Mouse (Mus musculus) gastrocnemius, adult 2 months (tissue): Measurements from ENCODE around the gene Gm1113. TPM values are rescaled to one million over a fixed set of nuclear protein-coding genes. Genes with fewer than 3 reads are reported as not detected.

Experiments used
- DNase-seq: peaks from one replicate; pipeline ENCODE4 v3.0.0; 2022
- H3K27ac ChIP-seq: fragments of 200-600 bp; 2 replicates; pipeline ENCODE4 v1.8.1; 2022; ENCODE audit warnings: mild to moderate bottlenecking
- H3K4me3 ChIP-seq: fragments of 200-600 bp; 2 replicates; pipeline ENCODE4 v1.8.1; 2022; ENCODE audit warnings: mild to moderate bottlenecking, moderate library complexity
- CTCF ChIP-seq: fragments of 200-600 bp; IDR thresholded peaks from 2 replicates; pipeline ENCODE4 v1.8.1; 2022; ENCODE audit warnings: antibody characterized with exemption, mild to moderate bottlenecking, moderate library complexity
- intact Hi-C: fragments of 180-260 bp; cut with DNase I; formaldehyde crosslinking; loops from one replicate; pipeline ENCODE4 v1.15.1; 2025
- total RNA-seq, 2 experiments: library from RNA; stranded (reverse); gene quantifications; 2 replicates each; pipeline ENCODE4 v1.2.3; 2021

Gm1113 gene
- total RNA-seq, 2 experiments from 2014 or later, result not detected

DNA sequence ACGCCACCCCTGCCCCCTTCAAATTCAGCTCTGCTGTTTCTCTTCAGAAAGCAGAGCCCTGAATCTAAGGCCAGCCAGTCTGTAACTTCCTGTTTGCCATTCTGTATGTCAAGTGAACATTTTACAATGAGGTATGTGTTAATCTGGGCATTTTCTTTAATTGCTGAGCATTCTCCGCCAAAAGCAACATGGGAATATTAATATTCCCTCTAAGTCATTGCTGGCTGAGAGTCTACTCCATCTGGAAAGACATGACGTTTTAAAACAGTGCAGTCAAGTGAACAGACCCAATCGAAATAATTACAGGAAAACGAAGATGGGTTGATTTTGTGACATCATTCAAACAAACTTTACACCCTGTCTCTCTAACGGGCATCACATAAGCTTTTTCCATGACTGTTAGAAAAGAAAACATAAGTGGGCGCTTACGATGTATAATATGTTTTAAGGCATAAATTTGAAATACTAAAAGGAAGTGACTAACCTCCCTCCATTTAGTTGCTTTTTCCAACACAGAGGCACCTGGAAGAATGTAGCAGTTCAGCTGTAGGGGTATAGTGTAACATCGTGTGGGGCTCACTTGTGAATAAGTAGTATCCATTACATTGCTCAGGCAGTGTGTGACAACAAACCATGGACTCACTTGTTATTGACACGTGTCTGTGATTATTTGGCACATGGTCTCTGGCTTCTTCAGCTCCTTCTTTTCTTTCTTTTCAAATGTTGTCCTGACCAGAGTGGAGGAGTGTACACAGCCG is 26.8 kb downstream of the Gm1113 start:
- intact Hi-C loops, result no loop called here
- no peak for DNase-seq
- no peak overlapping the region for H3K4me3 ChIP-seq
- H3K27ac ChIP-seq, result peak overlapping the region; percentile 35
- no peak for TF ChIP-seq CTCF

DNA sequence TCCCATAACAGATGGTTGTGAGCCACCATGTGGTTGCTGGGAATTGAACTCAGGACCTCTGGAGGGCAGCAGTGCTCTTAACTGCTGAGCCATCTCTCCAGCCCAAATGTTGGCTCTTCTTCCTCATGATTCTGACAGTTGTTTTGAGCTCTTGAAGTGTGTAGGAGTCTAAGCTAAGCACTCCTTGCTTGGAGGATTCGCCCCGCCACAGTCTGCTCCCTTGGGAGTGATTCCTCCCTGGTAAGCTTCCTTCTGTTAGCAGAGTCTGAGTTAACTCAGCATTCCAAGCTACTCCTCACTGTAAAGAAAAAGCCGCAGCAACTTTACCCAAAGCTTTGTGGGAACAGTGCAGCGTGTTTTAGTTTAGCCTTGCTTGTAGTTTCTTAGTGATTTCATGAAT is 29.6 kb downstream of the Gm1113 start:
- Histone ChIP-seq H3K4me3 (no peak overlapping the region), H3K27ac (no peak overlapping the region)
- TF ChIP-seq CTCF, result no peak
- intact Hi-C loops, result no loop called here
- DNase-seq, result no peak

DNA sequence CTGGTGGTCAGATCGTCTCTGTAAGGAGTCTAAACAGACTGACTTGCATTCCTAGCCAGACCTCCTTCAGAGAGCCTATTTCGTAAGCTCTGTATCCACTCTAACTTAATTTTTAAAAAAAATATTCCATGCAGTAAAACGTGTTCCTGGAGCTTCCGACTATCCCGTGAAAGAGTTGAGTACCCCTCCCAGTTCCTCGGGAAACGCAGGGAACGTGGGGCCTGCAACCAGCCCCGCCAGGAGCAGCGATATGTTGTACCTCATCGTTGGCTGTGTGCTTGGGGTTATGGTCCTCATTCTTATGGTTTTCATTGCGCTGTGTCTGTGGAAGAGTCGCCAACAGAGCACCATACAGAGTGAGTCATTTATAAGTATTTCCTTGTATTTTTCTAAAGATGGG is 31.5 kb downstream of the Gm1113 start:
- intact Hi-C loops, result no loop called here
- Histone ChIP-seq H3K27ac (peak overlapping the region; percentile 20; the same call in 1 of the 2 replicates), H3K4me3 (no peak overlapping the region)

DNA sequence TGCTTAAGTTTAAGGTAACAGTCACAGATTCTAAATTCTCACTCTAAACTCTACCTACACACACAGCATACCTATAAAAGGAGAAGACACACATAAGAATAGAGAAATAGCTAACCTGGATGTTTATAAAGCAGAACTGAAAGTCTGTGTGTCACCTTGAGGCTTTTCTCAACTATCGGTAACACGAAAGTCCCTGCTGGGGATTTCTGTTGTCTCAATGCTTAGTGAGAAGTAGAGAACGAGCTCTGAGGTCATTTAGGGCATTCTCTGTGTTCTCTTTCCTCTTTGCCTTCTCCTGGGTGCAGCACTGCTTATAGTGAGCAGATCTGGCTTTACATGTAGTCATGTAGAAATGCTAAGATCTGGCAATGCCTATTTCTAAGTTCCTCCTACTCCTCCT is 34.1 kb downstream of the Gm1113 start:
- Histone ChIP-seq H3K27ac (no peak overlapping the region), H3K4me3 (no peak overlapping the region)
- TF ChIP-seq CTCF, result no peak
- no peak for DNase-seq
- intact Hi-C loops, result no loop called here

More for the DNA sequence above, 31.5 kb downstream of the Gm1113 start:
- DNase-seq, result no peak
- no peak for TF ChIP-seq CTCF

DNA sequence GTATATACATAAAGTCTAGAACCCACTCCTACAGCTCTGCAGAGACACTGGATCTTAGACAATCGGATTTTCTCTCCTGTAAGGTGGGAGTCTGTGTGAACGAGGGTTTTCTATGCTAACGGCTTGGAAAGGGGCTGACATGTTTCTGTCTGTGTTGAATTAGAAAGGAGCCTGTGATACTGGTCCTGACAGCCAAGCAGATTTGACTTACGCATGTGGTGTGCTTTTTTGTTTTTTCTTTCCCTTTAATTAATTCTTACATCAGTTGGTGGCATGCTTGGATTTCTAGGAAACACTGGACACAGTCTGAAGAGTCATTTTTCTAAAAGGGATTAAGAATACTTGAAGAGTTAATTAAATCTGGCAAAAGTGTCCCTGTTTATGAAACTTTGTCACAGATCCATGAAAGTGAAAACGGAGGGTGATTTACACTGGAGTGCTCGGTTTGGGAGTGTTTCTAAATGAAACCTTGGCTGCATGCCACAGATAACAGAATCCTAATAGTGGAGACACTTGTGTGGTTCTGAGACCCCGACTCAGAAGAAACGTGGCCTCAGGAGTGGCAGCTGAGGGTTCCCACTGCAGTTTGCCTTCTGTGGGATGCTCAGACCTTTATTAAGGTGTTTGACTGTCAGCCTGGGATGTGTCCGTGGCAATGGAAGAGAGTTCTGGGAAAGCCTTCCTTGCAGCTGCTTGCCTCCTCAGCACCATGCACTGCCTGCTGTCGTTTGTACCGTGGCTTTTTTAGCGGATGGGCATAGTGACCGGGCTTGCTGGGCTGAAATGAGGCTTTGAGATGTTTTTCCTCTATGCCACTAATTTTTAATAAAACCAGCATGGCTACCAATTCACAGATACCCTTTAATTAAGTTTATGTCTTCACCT is 35.8 kb downstream of the Gm1113 start:
- TF ChIP-seq CTCF, result no peak
- no peak for DNase-seq
- intact Hi-C loops, result no loop called here
- Histone ChIP-seq H3K27ac (no peak overlapping the region), H3K4me3 (no peak overlapping the region)

DNA sequence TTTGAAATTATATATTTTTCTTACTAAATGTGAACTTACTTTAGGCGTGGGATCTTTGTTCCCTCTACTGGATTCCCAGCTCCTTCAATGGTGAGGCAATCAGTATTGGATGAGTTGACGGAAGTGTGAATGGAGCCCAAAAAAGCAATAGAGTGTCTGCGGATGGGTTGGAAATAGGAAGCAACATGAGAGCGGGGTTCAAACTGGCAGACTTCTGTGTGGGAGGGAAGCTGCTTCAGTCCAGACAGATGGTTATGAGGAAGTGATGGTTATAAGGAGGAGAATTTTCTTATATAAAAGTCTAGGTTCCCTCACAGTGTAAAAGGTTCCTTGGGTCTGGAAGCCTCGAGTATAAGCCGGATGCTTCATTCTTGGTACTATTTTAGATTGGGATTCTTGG is 38.6 kb downstream of the Gm1113 start:
- DNase-seq, result no peak
- TF ChIP-seq CTCF, result no peak
- Histone ChIP-seq H3K4me3 (no peak overlapping the region), H3K27ac (no peak overlapping the region)
- intact Hi-C loops, result loop anchor here (5.0 kb wide), 1 partner anchor 52 kb away; no protein-coding TSS in a partner anchor

DNA sequence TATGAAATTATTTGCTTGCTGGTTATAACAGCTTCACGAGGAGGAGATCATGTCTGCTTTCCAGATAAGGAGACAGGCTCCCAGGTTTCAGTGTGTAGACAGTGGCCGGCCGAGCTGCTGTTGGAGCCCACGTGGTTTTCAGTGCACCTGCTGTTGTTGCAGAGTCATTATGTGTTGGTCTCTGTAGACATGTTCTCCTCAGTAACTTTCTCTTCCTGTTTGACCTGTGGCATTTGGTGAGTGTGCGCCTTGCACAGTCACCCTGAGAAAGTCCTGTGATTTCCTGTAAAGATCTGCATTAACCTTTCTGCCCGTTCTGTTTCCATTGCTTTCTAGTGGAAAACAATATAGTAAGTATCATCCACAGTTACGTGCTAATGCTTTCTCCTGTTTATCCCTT is 42.7 kb downstream of the Gm1113 start:
- no peak for DNase-seq
- intact Hi-C loops, result loop anchor here (5.0 kb wide), 1 partner anchor 48 kb away; no protein-coding TSS in a partner anchor

DNA sequence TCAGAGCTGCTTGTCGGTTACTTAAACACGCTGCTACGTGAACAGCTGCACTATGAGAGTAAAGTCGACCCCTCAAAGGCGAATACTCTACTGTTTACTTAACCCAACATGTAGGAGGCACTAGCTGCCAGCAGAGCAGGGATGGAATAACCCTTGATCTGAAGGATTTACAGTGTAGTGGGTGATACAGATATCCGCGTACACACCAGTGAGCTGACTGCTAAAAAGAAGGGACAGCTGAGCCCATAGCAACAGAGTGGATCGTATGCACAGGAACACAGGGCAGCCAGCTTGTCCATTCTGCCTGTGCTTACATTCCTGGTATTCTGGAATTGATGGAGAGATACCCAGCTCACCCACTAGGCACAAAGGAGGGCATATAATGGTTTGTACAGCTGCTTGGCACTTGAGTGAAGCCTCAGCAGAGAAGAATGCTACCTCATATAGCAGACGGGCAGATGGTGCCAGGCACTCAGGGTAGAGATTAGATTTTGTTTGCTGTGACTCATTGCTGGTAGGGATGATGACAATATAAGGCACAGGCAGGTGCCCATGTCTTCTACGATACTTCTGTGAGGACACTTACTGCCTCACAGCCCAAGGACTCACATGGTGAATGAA is 43.9 kb downstream of the Gm1113 start:
- no peak for TF ChIP-seq CTCF
- no peak for DNase-seq
- intact Hi-C loops, result no loop called here
- no peak overlapping the region for H3K4me3 ChIP-seq
- no peak overlapping the region for H3K27ac ChIP-seq

More for the DNA sequence above, 42.7 kb downstream of the Gm1113 start:
- TF ChIP-seq CTCF, result no peak
- Histone ChIP-seq H3K4me3 (no peak overlapping the region), H3K27ac (no peak overlapping the region)

DNA sequence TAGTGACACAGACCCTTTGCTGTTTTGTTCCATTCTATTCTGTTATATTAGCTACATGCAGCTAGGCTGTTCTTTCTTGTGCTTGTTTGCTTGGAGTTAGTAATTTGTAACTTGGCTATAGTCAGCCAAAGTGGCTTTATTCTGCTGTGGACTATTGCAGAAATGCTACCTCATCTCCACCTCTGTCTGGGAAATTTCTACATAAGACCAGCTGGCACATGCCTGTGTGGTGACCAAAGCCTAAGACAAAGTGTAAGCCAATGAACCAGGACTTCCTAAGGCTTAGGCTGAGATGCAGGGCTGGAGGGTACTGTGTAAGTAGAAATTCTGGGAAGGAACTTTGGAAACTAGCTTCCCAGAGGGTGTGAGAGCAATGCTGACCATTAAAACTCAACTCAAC is 49.2 kb downstream of the Gm1113 start:
- no peak overlapping the region for H3K4me3 ChIP-seq
- no peak for DNase-seq
- H3K27ac ChIP-seq, result no peak overlapping the region
- no peak for TF ChIP-seq CTCF
- intact Hi-C loops, result no loop called here

DNA sequence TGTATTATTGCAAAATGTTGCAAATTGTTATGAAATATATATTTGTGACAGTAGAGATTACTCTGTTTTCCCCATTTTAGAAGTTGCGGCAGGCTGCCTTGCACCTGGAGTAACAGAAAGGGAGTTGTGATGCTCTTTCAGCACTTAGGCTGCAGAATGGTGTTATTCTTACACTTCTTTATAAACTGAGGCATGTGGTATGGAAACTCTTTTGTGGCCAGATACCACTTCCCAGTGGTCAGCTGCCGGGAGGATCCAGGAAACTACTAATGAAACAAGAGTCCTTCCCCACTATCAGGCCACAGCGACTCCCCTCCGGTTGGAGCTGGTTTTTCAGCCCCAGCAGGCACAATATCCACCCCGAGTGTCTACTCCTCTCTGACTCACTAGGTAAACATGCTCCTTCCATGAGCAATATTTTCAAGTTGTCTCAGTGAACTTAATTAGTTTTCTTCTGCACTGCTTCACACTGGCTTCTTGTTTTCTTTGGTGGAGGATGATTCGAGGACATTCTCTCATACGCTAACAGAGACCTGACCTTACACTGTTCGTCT is 50.7 kb downstream of the Gm1113 start:
- intact Hi-C loops, result no loop called here
- DNase-seq, result no peak
- no peak for TF ChIP-seq CTCF
- Histone ChIP-seq H3K27ac (peak overlapping the region; percentile 16; the same call in 1 of the 2 replicates), H3K4me3 (no peak overlapping the region)

DNA sequence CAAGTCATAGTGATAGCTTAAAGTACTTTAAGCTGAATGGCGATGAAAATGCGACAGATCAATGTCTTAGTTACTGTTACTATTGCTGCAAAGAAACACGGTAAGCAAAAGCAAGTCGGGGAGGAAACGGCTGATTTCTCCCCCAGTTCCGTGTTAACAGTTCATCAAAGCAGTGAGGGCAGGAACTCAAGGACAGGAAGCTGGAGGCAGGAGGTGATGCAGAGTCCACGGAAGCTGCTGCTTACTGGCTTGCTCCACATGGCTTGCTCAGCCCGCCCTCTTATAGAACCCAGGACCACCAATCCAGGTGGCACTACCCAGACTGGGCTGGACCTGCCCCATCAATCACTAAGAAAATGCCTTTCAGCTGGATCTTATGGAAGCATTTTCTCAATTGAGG is 58.5 kb downstream of the Gm1113 start:
- H3K27ac ChIP-seq, result no peak overlapping the region
- DNase-seq, result no peak
- intact Hi-C loops, result no loop called here
- TF ChIP-seq CTCF, result no peak
- no peak overlapping the region for H3K4me3 ChIP-seq

Other genes starting within 250 kb of the Gm1113 start
- 10 to 100 TPM; 12.4 to 12.9 TPM for gene Cdon, start 97.1 kb downstream of the Gm1113 start, total RNA-seq
- gene Ddx25, start 40.3 kb upstream of the Gm1113 start, total RNA-seq, result not detected
- gene Pus3, start 40.3 kb upstream of the Gm1113 start, total RNA-seq, result 1 to 10 TPM; 9.0 to 9.1 TPM
- not detected for gene Pate2, start 52.0 kb upstream of the Gm1113 start, total RNA-seq
- gene Hyls1, start 52.1 kb upstream of the Gm1113 start, total RNA-seq, result 1 to 10 TPM; 1.2 to 1.3 TPM
- gene Pate4, start 93.7 kb upstream of the Gm1113 start, total RNA-seq, result not detected
- not detected for gene Pate3, start 129.9 kb upstream of the Gm1113 start, total RNA-seq
- gene Pate1, start 169.1 kb upstream of the Gm1113 start, total RNA-seq, result not detected
- gene Gm17677, start 222.8 kb upstream of the Gm1113 start, total RNA-seq, result not detected